Mouse (Mus musculus): ENCODE results near the gene Ccdc88c.

- TF ChIP-seq CTCF (IDR thresholded peaks at IDR 0.05; ENCODE audit: low read depth) (no peak), EP300 (IDR thresholded peaks at IDR 0.05; ENCODE audit: low read depth) (no peak)
Measured at GRCm38 (mm10) chr12:101005665-101006420, 23.0 kb downstream of the Ccdc88c start.

Measured in liver, embryonic 14.5 days (tissue).